In genomic region chr7:101066650-101067346, GRCm38 (mm10) we compare ENCODE assay signal across 15 mouse cellular contexts. TPM values are rescaled to one million over a fixed set of nuclear protein-coding genes. Genes with fewer than 3 reads are reported as not detected.
DNase-seq lines count a peak whose midpoint lies in the region; ATAC-seq lines count a peak whose summit lies in the region.
"Had no signal": no experiment of that assay in that cellular context is flagged by ENCODE, and none has a peak within 500 bp of the region (broad histone marks: within the 10 kb centered on the region; RNA-seq: fewer than 3 reads in every experiment).

No protein-coding gene starts in this region.

- peaks cover 57% of the 10 kb centered on the region for H3K4me1 ChIP-seq in liver, embryonic 13.5 days (replicated peaks)
- H3K4me1 ChIP-seq in liver, embryonic 11.5 days (replicated peaks; ENCODE audit: control insufficient read depth, insufficient read depth, low read length) = peaks cover 18% of the 10 kb centered on the region
- H3K4me1 ChIP-seq in intestine, embryonic 16.5 days (ENCODE audit: control insufficient read depth, insufficient read depth, low read length) = peaks cover 33% of the 10 kb centered on the region
- H3K4me1 ChIP-seq in neural tube, embryonic 15.5 days = 0 out of 2 replicates have a peak, but pooled peaks cover under 1% of the 10 kb centered on the region
- H3K4me1 ChIP-seq: midbrain, embryonic 13.5 days; neural tube, embryonic 12.5 days had no signal

- ATAC-seq in liver, embryonic 13.5 days (ENCODE audit: low read depth) = no peak
- ATAC-seq in liver, embryonic 11.5 days (replicated peaks; ENCODE audit: low FRiP score) = no peak
- peak; percentile 53 for ATAC-seq in intestine, embryonic 16.5 days
- ATAC-seq in neural tube, embryonic 15.5 days (ENCODE audit: low FRiP score) = no peak
- ATAC-seq: midbrain, embryonic 13.5 days had no signal

- H3K4me3 ChIP-seq in liver, embryonic 13.5 days (replicated peaks) = no peak overlapping the region
- no peak overlapping the region for H3K4me3 ChIP-seq in liver, embryonic 11.5 days (ENCODE audit: low read depth, low read length)
- no peak overlapping the region for H3K4me3 ChIP-seq in intestine, embryonic 16.5 days (ENCODE audit: low read length)
- H3K4me3 ChIP-seq in neural tube, embryonic 15.5 days (replicated peaks) = no peak overlapping the region
- H3K4me3 ChIP-seq: midbrain, embryonic 13.5 days; neural tube, embryonic 12.5 days had no signal

- DNase-seq in liver, embryonic 13.5 days = no peak
- no peak for DNase-seq in liver, embryonic 11.5 days (ENCODE audit: low spot score)
- DNase-seq in MN1 (ENCODE audit: low spot score) = peak; percentile 10
- DNase-seq in splenic B cell, adult 2 months (ENCODE audit: low read depth, low spot score) = peak; percentile 59
- DNase-seq in right cerebral cortex, postnatal 4 days = no peak
- DNase-seq: cerebellum, adult 8-10 months; heart, postnatal 36 days; kidney, adult 18-20 months; layer of hippocampus, adult 9-11 months; left cerebral cortex, postnatal 4 days had no signal

- H3K9ac ChIP-seq in liver, embryonic 13.5 days = no peak overlapping the region; the same call in 1 of the 2 replicates
- no peak overlapping the region for H3K9ac ChIP-seq in liver, embryonic 11.5 days (ENCODE audit: low read depth, low read length)
- H3K9ac ChIP-seq in intestine, embryonic 16.5 days (ENCODE audit: low read depth, low read length) = 0 out of 2 replicates have a peak overlapping the region, but pooled peaks have one; percentile 21
- no peak overlapping the region for H3K9ac ChIP-seq in neural tube, embryonic 15.5 days (replicated peaks)
- H3K9ac ChIP-seq: midbrain, embryonic 13.5 days; neural tube, embryonic 12.5 days had no signal

- H3K27me3 ChIP-seq in liver, embryonic 13.5 days = no peaks in the 10 kb centered on the region
- H3K27me3 ChIP-seq in liver, embryonic 11.5 days (replicated peaks; ENCODE audit: control insufficient read depth, insufficient read depth, low read length) = no peaks in the 10 kb centered on the region
- no peaks in the 10 kb centered on the region for H3K27me3 ChIP-seq in intestine, embryonic 16.5 days (replicated peaks; ENCODE audit: control insufficient read depth, insufficient read depth, low read length)
- H3K27me3 ChIP-seq in splenic B cell, adult 2 months (ENCODE audit: control insufficient read depth, insufficient read depth, low read length, poor library complexity, severe bottlenecking) = no peaks in the 10 kb centered on the region
- no peaks in the 10 kb centered on the region for H3K27me3 ChIP-seq in neural tube, embryonic 15.5 days (replicated peaks)
- H3K27me3 ChIP-seq: neural tube, embryonic 12.5 days had no signal

- 25% methylated on average over 3 of the region's 3 CpGs for WGBS in liver, embryonic 13.5 days (ENCODE audit: insufficient replicate concordance)
- WGBS in liver, embryonic 11.5 days = 63% methylated on average over 3 of the region's 3 CpGs
- 48% methylated on average over 3 of the region's 3 CpGs for WGBS in intestine, embryonic 16.5 days
- whole genome bisulfite sequencing in neural tube, embryonic 15.5 days = 71% methylated on average over 3 of the region's 3 CpGs

- no peaks in the 10 kb centered on the region for H3K36me3 ChIP-seq in liver, embryonic 13.5 days
- H3K36me3 ChIP-seq in liver, embryonic 11.5 days (ENCODE audit: control insufficient read depth, insufficient read depth, low read length) = no peaks in the 10 kb centered on the region
- H3K36me3 ChIP-seq in intestine, embryonic 16.5 days (ENCODE audit: control insufficient read depth, insufficient read depth, low read length) = no peaks in the 10 kb centered on the region
- no peaks in the 10 kb centered on the region for H3K36me3 ChIP-seq in splenic B cell, adult 2 months (ENCODE audit: control insufficient read depth, insufficient read depth, low read length, poor library complexity, severe bottlenecking)
- no peaks in the 10 kb centered on the region for H3K36me3 ChIP-seq in neural tube, embryonic 15.5 days
- H3K36me3 ChIP-seq: G1E; midbrain, embryonic 13.5 days; neural tube, embryonic 12.5 days had no signal

- H3K4me2 ChIP-seq in liver, embryonic 13.5 days = no peak overlapping the region
- H3K4me2 ChIP-seq in liver, embryonic 11.5 days = no peak overlapping the region
- H3K4me2 ChIP-seq in intestine, embryonic 16.5 days (ENCODE audit: low read depth, low read length) = no peak overlapping the region; the same call in 1 of the 2 replicates
- no peak overlapping the region for H3K4me2 ChIP-seq in neural tube, embryonic 15.5 days
- H3K4me2 ChIP-seq: midbrain, embryonic 13.5 days; neural tube, embryonic 12.5 days had no signal

- H3K9me3 ChIP-seq in liver, embryonic 13.5 days (replicated peaks) = no peaks in the 10 kb centered on the region
- H3K9me3 ChIP-seq in liver, embryonic 11.5 days (ENCODE audit: control insufficient read depth, low read length) = no peaks in the 10 kb centered on the region
- no peaks in the 10 kb centered on the region for H3K9me3 ChIP-seq in intestine, embryonic 16.5 days (ENCODE audit: control insufficient read depth, low read length)
- H3K9me3 ChIP-seq in neural tube, embryonic 15.5 days (replicated peaks) = no peaks in the 10 kb centered on the region
- H3K9me3 ChIP-seq: G1E; midbrain, embryonic 13.5 days; neural tube, embryonic 12.5 days had no signal

- 0 out of 2 replicates have a peak overlapping the region, but pooled peaks have one; percentile 29 for H3K27ac ChIP-seq in liver, embryonic 13.5 days
- H3K27ac ChIP-seq in liver, embryonic 11.5 days (ENCODE audit: low read depth, low read length) = no peak overlapping the region
- peak overlapping the region; percentile 90 for H3K27ac ChIP-seq in intestine, embryonic 16.5 days (ENCODE audit: low read length)
- H3K27ac ChIP-seq in neural tube, embryonic 15.5 days (replicated peaks) = no peak overlapping the region
- H3K27ac ChIP-seq: midbrain, embryonic 13.5 days; neural tube, embryonic 12.5 days had no signal

RNA-seq across cellular contexts. Expression of gene Fchsd2, which starts 25.9 kb away (rescaled TPM):
- polyA plus RNA-seq in liver, embryonic 13.5 days (2015; fragmentation: Nextera tagmentation; extraction: Ambion mirVana) = 4.2 and 6.8 TPM in 2 replicates
- polyA plus RNA-seq in liver, embryonic 11.5 days (2014; fragmentation: Nextera tagmentation; extraction: Ambion mirVana) = 14.2 and 14.4 TPM in 2 replicates
- 19.7 and 23.6 TPM in 2 replicates for polyA plus RNA-seq in intestine, embryonic 16.5 days (2015; fragmentation: Nextera tagmentation; extraction: Ambion mirVana)
- polyA plus RNA-seq in neural tube, embryonic 15.5 days (2015; fragmentation: Nextera tagmentation; extraction: Ambion mirVana) = 35.9 and 39.4 TPM in 2 replicates

RNA-seq across cellular contexts. Expression of gene P2ry2, which starts 54.1 kb away (rescaled TPM):
- polyA plus RNA-seq in liver, embryonic 13.5 days (2015; fragmentation: Nextera tagmentation; extraction: Ambion mirVana) = 0.76 TPM in 2 replicates
- polyA plus RNA-seq in liver, embryonic 11.5 days (2014; fragmentation: Nextera tagmentation; extraction: Ambion mirVana) = 1.6 and 2.2 TPM in 2 replicates
- 3.1 and 3.3 TPM in 2 replicates for polyA plus RNA-seq in intestine, embryonic 16.5 days (2015; fragmentation: Nextera tagmentation; extraction: Ambion mirVana)
- polyA plus RNA-seq in neural tube, embryonic 15.5 days (2015; fragmentation: Nextera tagmentation; extraction: Ambion mirVana) = 0.81 and 1.5 TPM in 2 replicates
- polyA plus RNA-seq: G1E had no signal

Comparison
In these comparisons a context has a peak if more than half of its experiments do, and no peak if none do; other contexts are left out.
1. H3K27ac ChIP-seq: peak in liver, embryonic 13.5 days (single experiment) and intestine, embryonic 16.5 days (single experiment); none in liver, embryonic 11.5 days (single experiment) and neural tube, embryonic 15.5 days (single experiment).
2. DNase-seq: peak in MN1 (single experiment) and splenic B cell, adult 2 months (single experiment); none in liver, embryonic 13.5 days (single experiment), liver, embryonic 11.5 days (single experiment) and right cerebral cortex, postnatal 4 days (single experiment).